Mouse (Mus musculus) cerebellum, adult 9-10 months (tissue): ENCODE data around the gene Tm9sf2.
"Not testable (repeated sequence)": the region's sequence is repeated elsewhere in the genome, so short reads cannot be mapped to it uniquely, and the experiment has no call there.

ENCODE experiments used
- DNase-seq: peaks from one replicate; pipeline ENCODE4 v3.0.0; 2022

The Tm9sf2 gene

DNA sequence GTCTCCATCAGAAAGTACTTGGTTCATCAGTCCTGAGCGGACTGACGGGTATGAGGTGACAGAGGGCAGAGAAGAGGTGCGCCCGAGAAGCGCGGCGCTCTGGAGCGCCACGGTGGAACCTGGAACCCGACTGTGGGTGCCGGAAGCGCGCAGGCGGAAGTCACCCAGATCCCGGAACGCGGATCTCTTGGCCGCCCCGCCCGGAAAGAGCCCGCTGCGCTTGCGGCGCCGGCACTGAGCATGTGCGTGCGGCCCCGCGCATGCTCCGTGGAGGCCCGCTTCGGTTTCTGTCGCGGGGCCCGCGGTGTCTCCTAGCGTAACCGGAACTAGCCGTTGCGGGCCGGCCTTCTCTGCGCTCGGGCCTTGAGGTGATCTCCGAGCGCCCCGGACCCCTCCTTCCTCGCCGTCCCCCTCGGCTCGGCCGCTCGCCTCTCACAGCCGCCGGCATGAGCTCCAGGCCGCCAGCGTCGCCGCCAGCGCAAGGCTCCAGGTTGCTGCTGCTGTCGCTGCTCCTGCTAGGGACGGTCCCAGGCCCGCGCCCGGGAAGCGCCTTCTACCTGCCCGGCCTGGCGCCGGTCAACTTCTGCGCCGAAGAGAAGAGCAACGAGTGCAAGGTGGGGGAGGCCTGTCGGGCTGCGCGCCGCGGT lies at the start of gene Tm9sf2:
TSS of gene Tm9sf2 (plus strand) at position 217 of the 647 bp plus-strand sequence.
- peak; percentile 92 for DNase-seq

GRCm38 (mm10) chr14:122057941-122058346 lies 48.9 kb upstream of the Tm9sf2 start:
- no peak for DNase-seq

DNA sequence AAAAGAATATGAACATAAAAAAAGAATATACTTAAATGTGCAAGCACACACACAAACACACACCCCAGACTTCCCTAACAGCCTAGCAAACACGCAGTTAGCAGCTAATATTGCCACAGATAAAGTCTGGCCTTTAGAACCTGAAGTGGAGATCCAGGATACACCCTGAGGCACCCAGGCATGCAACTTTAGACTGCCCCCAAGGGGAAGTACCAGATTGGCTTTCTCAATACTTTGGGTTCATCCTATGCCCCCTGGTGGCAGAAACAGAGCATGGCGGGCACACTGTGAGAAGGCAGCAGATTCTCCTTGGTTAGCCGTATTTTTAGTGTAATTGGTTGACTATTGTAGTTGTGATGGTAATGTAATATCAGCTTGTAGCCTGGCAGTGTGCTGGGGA lies 46.2 kb upstream of the Tm9sf2 start:
- DNase-seq: peak; percentile 70

- no peak for DNase-seq
Measured at GRCm38 (mm10) chr14:122061376-122061775, 45.5 kb upstream of the Tm9sf2 start.

- no peak for DNase-seq
Measured at GRCm38 (mm10) chr14:122062411-122063090, 44.3 kb upstream of the Tm9sf2 start.

GRCm38 (mm10) chr14:122063599-122063998 lies 43.2 kb upstream of the Tm9sf2 start:
- no peak for DNase-seq

- peak; percentile 60 for DNase-seq
Measured at GRCm38 (mm10) chr14:122064519-122064918, 42.3 kb upstream of the Tm9sf2 start.

DNA sequence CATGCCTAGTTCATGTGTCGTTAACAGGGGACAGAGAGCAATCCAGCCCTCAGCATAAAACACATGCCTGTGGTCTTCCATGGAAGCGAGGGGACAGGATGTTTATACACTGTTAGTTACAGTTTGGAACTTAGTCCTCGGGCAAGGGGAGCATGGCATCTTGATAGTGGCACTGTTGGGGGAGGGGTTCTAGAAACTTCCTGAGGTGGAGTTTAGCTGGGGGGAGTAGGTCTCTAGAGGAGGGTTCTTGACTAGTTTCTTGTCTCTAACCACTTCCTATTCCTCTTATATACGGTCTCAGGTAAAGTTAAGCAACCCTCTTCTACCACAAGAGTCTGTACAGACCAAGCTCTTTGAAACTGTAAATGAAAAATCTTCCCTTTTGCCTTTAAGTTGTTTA lies 40.6 kb upstream of the Tm9sf2 start:
- no peak for DNase-seq

DNA sequence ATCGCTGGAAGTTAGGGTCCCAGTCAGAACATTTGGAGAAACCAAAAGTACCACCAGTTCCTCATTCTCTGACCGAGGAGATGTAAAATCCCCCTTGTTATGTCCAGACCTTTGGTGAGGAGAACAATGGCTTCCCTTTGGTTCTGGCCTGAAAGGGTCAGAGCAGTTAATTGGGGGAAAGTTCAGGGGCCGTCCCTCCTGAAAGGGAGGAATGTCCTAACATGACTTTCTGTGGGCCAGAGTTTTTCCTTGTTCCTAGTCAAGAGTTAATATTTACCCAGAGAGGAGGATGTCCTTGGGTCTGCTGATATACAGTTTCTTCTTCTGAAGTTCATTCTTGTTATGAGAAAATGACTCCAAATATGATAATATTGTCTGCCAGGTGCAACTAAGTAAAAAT lies 38.8 kb upstream of the Tm9sf2 start:
- DNase-seq: not testable (repeated sequence)

DNA sequence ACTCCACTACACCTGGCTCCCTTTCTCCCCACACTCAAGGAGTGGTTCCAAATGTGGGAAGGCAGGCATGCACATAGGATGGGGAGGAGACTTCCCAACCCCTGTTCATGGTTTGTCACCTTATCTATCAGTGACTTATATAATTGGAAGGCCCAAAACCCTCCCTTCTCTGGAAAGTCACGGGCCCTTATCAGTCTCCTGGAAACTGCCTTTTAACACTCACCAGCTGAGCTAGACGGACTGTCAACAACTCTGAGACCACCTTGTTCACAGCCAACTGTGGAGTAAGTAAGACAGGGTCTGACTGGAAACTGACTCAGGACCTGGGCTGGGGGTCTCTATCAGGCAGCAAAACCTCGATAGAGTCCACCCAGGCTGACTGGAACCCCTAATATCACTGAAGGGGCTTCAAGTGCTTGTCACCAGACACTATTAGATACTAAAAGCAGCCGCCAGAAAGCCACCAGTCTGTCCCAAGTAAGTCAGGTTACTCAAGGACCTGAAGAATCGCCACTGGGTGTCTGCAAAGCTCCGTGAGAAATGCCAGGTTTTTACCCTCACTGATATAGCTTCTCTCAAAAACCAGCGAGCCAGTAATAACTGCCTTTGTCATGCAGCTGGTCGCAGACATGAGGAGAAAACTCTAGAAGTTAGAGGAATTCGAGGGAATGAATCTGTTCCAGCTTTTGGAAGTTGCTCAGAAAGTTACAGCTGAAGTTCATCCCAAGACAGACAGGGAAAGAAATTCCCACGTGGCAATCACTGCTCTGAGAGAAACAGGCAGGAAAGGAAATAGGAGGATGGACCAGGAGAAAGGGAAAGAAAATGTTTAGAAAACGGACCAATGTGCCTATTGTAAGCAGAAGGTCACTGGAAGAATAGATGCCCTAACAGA lies 37.8 kb upstream of the Tm9sf2 start:
- no peak for DNase-seq

DNA sequence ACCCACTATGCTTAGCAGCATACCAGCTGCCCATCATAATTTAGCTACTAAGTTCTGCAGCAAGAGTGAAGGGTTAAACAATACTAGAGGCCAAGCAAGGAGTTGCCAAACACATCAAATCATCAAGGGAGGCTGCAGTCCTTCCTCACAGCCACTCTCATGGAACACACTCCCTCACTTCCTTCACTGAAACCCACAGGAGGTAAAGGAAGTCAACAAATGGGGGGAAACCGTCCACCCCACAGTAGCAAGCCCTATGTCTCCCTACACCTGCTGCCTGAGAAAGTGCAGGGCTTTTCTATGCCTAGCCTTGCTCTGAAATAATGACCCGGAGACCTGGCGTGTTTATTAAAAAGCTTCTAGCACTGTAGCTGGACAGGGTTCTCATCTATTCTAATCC lies 36.9 kb upstream of the Tm9sf2 start:
- no peak for DNase-seq

DNA sequence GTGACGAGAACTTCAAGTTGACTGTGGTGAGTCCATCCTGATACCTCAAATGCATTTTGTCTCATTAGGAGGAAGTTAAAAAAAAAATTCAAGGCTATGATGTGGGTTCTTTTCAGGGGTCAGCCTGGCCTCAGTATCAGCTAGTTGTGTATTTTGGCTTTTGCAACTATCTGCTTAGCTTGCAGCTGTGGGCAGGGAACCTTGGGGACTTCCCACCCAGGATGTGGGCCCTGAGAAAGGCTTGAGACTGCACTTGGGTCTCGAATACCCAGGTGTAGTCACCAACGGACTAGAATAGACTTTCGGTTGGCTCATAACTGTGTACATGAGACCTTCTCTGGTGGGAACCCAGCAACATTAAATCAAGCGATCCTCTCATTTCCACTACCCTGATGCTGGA lies 33.4 kb upstream of the Tm9sf2 start:
- DNase-seq: no peak

- DNase-seq: no peak
Measured at GRCm38 (mm10) chr14:122074360-122074759, 32.5 kb upstream of the Tm9sf2 start.

DNA sequence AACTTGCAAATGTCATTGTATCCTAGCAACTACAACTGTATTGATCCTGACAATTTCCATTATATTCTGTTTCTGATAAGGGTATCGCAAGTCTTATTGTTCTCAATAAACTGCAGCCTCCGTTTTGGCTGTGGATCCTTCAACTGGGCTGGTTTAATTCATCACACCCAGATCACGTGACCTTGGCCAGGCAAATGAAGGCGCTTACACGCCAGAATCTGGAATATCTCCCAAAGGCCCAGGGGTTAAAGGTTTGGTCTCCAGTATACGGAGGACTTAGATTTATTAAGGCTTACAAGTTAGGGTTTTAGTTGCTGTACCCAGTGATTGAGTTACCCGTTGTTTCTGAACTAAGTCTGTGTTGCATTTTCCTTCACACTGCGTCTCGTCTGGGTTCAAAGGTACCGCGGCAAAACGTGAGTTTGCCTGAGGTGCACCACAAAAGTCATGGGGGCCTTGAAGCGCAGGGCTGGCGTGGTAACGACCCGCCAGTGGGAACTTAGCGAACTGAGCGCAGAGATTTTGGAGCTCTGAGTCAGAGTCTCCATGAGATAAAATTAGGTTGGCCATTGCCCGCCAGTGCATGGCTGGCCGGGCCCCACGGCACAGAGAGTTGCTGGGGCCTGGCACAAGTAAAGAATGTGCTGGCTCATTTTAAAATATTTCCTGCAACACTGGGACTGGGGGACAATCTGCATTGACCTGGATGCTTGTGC lies 31.2 kb upstream of the Tm9sf2 start:
- no peak for DNase-seq

DNA sequence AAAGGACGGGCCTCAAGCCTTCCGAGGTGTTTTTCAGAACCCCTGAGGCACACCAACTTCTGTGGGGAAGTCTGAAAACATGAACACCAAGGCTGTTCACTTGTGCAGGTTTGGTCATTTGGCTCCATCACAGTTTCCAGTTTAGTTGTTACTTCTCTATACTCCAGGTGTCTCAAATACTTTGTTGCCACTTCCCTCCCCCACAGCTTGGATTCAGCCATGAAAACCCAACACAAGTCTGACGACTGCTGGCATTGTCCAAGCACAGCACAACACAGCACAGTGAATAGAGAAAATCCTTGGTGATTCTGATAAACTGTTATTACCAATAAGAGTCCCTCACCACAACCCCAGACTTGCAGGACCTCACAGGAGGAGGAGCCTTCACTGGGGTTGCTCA lies 29.8 kb upstream of the Tm9sf2 start:
- no peak for DNase-seq

- peak; percentile 46 for DNase-seq
Measured at GRCm38 (mm10) chr14:122079428-122079827, 27.4 kb upstream of the Tm9sf2 start.

DNA sequence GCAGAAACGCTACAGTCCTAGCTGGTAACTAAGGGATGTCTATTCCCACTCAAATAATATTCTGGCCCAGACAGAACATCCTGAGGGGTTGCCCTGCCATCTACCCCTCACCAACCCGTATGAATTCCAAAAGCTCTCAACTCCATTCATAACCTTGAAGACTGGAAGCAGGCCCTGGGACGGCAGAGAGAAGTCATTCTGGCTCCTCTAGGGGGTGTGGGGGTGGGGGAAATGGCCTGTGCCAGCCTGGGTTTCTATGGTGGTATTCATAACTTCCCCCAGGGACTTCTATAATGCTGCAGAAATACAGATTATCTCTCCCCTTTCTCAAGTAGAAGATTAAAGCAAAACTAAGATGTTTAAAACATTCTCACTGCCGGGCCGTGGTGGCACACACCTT lies 26.9 kb upstream of the Tm9sf2 start:
- DNase-seq: no peak

DNA sequence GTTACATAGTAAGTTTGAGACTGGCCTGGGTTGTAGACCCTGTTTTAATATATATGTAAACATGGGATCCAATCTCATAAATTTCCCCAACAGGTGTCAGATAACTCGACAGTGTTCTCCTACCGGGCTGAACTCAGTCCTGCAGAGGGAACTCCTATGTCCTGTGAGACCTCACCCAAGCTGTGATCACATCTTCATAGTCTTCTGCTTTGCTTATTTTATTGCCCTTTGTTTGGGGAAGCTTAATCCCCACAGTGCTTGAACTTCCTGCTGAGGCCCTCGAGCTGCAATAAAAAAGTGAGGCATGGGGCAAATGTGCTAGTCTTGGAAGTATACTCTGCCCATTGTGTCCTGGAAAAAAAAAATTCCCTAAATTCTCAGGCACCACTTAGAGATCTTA lies 25.5 kb upstream of the Tm9sf2 start:
- no peak for DNase-seq

DNA sequence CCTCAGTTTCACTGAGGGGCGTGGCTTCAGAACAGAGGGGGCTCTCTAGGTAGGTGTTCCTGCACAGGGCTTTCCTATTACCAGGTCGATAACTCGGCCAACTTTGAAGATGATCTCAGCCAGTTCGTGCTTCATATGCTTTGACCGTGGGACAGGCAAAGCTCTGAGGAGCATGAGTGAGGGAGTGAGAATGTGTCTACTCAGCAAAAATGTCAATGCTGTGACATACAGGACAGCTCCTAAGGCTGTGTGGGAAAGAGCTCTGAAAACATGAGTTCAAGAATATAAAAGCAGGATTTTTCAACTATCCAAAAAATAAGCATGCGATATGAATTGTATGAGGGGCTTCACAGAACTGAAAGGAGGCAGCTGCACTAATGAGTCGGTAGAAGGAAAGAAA lies 23.3 kb upstream of the Tm9sf2 start:
- no peak for DNase-seq

- no peak for DNase-seq
Measured at GRCm38 (mm10) chr14:122087956-122088355, 18.9 kb upstream of the Tm9sf2 start.

GRCm38 (mm10) chr14:122092363-122092762 lies 14.5 kb upstream of the Tm9sf2 start:
- DNase-seq: no peak

- no peak for DNase-seq
Measured at GRCm38 (mm10) chr14:122096331-122096730, 10.5 kb upstream of the Tm9sf2 start.

DNA sequence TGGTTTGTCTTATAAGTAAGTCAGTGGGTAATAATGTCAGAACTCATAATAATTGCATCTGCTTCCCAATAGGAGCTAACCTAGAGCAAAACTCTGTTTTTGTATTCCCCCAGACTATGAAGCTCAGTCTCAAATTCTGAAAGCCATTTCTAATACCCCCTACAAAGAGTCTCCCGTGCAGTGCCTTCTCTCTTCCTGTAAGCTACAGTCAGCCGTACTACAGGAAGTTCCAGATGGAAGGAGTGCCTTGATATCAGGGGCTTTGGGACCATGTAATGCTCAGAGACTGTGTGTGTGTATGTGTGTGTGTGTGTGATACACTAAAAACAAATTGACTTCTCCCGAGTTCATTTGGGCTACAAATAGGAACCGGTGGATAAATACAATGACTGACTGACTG lies 7.3 kb upstream of the Tm9sf2 start:
- no peak for DNase-seq
